Mouse (Mus musculus) liver, postnatal 0 days (tissue): ENCODE measurements around the gene Matn4.

Source experiments
- CTCF ChIP-seq: sonication (generic); IDR thresholded peaks from 2 replicates; pipeline ENCODE4 v1.5.1; 2016; ENCODE audit warnings: antibody characterized with exemption, low read depth
- EP300 ChIP-seq: IDR thresholded peaks from 2 replicates; pipeline ENCODE4 v1.6.1; 2016; ENCODE audit warnings: antibody characterized with exemption, low read depth, mild to moderate bottlenecking

DNA sequence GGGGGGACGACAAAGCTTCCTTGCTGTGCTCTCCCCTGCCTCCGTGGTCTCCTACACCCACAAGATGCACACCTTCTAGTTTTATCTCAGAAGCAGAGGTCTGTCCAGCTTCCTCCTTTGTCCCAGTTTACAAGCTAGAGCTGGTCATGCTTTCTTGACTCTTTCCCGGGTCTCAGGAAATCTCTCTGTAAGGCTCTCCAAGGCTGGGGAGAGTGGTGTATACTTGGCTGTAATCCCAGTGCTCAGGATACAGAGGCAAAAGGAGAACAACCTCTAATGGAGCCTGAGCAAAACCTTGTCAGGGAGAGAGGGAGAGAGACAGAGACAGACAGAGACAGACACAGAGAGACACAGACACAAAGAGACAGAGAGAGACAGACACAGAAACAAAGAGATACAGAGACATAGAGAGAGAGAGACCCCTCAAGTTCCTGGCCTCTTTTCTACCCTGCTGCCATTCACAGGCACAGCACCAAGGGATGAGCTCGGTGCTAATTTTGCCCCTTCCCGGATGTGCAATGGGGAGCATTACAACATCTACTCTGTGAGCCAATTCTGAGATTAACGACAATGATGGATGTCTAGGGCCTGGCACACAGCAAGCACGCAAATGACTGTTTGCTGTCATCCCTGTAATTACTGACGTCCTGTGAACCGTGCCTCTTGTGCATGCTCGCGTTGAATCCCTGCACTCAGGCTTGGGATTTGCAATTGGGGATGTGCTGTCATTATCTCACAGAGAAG, 21.1 kb downstream of the Matn4 start:
- TF ChIP-seq EP300 (no peak), CTCF (no peak)
